Mouse (Mus musculus): ENCODE results near the gene 4921517D22Rik. TPM values are rescaled to one million over a fixed set of nuclear protein-coding genes. Genes with fewer than 3 reads are reported as not detected.
"Not testable (repeated sequence)": the region's sequence is repeated elsewhere in the genome, so short reads cannot be mapped to it uniquely, and the experiment has no call there.

Gene 4921517D22Rik
- total RNA-seq (2014; fragmentation: Nextera tagmentation) (not detected in 2 replicates), total RNA-seq (2017) (not detected in 2 replicates)

DNA sequence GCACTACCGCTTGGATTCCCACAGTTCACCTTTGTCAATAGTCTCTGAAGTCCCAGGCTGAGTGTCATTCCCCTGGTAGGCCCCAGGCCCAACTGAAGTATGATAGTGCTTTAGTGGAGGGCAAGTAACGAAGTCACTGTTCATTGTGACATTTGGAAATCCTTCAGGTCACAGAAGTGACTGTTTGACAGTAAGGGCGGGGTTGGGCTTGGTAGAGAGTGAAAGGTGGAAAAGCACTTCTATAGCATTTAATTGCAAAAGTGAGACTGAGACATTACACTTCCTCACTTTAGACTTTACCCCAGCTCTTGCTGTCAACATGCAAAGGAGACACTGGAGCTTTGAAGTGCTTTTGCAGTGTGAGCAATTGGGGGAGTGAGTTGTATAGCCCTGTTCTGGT, at the start of gene 4921517D22Rik:
Gene 4921517D22Rik, minus strand, starts transcription at position 101 of the 400 bp plus-strand sequence.
- no peak for ATAC-seq (replicated peaks; ENCODE audit: poor library complexity, severe bottlenecking)

- peak; percentile 83 for ATAC-seq (replicated peaks; ENCODE audit: poor library complexity, severe bottlenecking)
These were observed 47.8 kb upstream of the 4921517D22Rik start for GRCm38 (mm10) chr13:59741697-59742096.

DNA sequence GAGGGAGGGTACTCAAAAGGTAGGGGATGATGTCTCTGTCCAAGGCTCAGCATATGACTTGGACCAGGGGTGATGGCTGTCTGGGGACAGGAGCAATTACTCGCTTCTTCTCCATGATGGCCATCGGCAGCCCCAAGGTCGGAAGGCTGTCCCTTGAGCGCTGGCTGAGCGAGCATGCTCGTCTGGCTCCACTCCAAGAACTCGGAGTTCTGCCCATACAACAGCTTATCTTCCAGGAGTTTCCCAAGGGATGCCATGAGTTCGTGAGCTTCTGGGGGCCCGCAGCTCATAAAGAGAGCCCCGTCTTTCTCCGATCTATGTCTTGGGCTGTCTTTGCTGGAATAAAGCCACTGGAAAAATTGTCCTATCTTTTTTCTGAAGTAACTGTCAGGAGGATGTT, 47.2 kb upstream of the 4921517D22Rik start:
- ATAC-seq (replicated peaks; ENCODE audit: poor library complexity, severe bottlenecking) = no peak

DNA sequence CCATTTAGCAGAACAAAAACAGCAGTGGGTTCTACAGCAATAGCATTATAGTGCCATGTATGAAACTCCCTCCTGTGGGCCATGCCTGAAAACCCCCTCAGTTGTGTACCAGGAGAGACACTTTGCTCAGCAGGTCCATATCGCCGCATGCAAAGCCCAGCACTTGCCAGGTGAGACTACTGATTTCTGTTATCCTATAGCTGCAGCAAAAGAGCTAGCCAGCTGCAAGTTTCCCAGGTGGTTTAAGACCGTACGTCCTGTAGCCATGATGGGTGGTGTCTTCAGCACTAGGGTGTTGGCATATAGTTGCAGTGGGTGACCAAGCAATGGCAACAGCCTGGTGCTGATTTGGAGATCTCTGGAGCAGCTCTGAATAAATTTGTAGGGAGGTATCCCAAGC, 45.5 kb upstream of the 4921517D22Rik start:
- ATAC-seq (replicated peaks; ENCODE audit: poor library complexity, severe bottlenecking) = no peak

DNA sequence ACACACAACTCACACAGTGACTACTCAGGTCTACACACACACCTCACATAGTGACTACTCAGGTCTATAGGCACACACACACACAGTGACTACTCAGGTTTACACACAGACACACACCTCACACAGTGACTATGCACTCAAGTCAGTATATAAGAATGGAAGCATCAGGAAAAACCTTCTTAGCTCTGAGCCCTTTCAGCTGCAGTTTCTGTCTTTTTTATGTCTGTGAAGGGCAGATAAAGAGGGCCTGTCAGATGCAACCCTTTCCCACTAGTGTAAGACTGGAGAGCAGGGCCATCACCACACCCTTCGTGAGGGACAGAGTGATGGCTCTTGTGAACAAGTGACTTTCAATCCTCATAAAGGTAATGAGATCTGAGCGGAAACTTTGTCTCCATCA, 44.5 kb upstream of the 4921517D22Rik start:
- no peak for ATAC-seq (replicated peaks; ENCODE audit: poor library complexity, severe bottlenecking)

DNA sequence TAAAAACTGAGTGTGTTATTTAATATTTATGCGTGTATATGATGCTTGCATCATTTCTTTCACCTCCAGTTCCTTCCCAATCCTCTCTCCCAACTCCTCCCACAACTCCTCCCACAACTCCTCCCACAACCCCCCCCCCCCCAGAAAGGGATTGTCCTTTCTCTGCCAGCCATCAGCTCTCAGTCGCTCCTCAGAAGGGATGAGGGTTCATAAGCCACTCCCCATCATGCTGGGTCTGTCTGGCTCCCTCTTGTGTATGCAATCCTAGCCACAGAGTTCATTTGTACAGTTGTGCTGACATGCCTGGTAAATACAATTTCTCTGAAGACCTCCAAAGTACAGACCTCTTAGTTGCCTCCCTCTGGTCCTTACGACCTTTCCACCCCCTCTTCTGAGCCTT, 41.3 kb upstream of the 4921517D22Rik start:
- peak; percentile 79 for ATAC-seq (replicated peaks; ENCODE audit: poor library complexity, severe bottlenecking)

DNA sequence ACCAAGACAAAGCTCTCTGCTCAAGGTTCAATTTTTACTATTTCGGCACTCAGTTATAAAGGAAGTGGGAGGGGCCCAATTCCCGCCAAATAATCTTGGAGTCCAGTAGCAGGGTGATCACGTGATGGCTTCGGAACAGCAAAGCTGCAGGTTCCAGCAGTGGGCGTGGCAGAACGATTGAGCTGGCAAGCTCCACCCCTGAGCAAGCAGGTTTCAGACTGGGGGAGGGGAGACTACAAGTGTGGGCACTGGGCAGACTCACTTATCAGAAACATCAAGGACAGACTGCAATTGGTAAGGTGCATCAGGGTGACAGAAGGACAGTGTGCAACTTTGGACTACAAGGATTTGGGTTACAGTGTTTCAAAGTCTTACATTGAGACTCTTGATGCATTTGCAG, 40.4 kb upstream of the 4921517D22Rik start:
- ATAC-seq (replicated peaks; ENCODE audit: poor library complexity, severe bottlenecking) = 0 out of 2 replicates have a peak, but pooled peaks have one; percentile 12

DNA sequence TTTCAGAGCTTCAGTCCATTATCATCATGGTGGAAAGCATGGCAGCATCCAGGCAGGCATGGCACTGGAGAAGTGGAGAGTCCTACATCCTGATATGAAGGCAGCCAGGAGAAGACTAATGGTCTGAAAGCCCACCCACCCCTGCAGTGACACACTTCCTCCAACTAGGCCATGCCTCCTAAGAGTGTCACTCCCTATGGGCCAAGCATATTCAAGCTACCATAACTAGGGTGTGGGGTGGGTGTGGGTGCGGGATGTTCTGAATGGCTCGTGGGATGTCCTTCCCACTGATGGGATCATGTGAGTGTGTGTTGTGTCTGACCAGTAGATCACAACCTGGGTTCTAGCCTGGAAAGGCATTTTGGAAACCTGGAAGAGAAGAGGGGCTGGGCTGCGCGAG, 40.0 kb upstream of the 4921517D22Rik start:
- no peak for ATAC-seq (replicated peaks; ENCODE audit: poor library complexity, severe bottlenecking)

GRCm38 (mm10) chr13:59731652-59732051, 37.7 kb upstream of the 4921517D22Rik start, which contains the start of gene Spata31d1d:
TSS of gene Spata31d1d (minus strand) at chr13:59731752.
- no peak for ATAC-seq (replicated peaks; ENCODE audit: poor library complexity, severe bottlenecking)

- ATAC-seq (replicated peaks; ENCODE audit: poor library complexity, severe bottlenecking) = peak; percentile 93
These were observed 34.6 kb upstream of the 4921517D22Rik start for GRCm38 (mm10) chr13:59728378-59729093.

- no peak; the same call in 1 of the 2 replicates for ATAC-seq (replicated peaks; ENCODE audit: poor library complexity, severe bottlenecking)
These were observed 32.4 kb upstream of the 4921517D22Rik start for GRCm38 (mm10) chr13:59726139-59726867.

GRCm38 (mm10) chr13:59722089-59722488, 28.2 kb upstream of the 4921517D22Rik start:
- not testable (repeated sequence) for ATAC-seq (replicated peaks; ENCODE audit: poor library complexity, severe bottlenecking)

GRCm38 (mm10) chr13:59719475-59719874, 25.6 kb upstream of the 4921517D22Rik start:
- ATAC-seq (replicated peaks; ENCODE audit: poor library complexity, severe bottlenecking) = no peak

DNA sequence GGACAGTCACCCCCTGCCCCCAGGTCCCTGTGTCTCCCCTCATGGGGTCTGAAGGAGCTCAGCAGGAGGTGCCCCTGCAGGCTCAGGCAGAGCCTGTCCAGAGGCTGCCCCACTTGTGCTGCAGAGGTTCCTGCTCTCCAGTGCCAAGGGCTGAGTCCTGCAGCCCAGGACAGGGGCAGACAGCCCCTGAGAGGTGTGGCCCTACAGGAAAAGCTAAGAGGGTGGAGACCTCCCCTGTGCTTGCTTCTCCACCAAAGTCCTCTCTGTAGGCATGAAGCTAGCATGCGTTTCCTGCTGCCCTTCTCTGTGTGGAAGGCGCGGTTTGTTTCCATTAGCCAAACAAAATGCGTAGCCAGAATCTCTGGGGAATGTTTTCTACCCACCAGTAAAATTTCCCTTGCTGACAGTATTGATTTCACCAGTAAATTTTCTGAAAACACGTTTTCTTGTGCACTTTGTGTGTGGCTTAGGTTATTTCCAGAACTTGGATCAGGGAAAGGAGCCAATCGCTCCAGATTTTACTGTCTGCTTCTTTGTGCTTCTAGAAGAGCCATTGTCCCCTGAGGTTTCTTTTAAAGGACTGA, 25.0 kb upstream of the 4921517D22Rik start:
- ATAC-seq (replicated peaks; ENCODE audit: poor library complexity, severe bottlenecking) = peak; percentile 22; the same call in 1 of the 2 replicates

DNA sequence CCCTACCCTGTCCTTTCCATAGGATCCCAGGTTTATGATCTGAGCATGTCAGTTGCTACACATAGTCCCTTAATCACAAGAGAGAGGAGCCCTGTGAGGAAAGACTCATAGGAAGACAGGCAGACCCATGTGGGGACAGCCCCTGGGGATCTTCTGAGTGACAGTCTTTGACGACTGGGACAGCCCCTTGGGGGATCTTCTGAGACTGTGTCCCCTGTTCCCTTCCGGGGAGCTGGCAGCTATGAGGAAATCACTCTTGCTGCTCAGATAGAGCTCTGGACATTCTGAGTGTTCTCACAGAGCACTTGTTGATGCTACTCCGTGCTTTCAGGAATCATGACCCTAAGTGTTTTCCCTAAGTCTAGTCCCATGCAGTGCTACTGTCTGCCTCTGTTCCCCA, 19.8 kb upstream of the 4921517D22Rik start:
- no peak for ATAC-seq (replicated peaks; ENCODE audit: poor library complexity, severe bottlenecking)

DNA sequence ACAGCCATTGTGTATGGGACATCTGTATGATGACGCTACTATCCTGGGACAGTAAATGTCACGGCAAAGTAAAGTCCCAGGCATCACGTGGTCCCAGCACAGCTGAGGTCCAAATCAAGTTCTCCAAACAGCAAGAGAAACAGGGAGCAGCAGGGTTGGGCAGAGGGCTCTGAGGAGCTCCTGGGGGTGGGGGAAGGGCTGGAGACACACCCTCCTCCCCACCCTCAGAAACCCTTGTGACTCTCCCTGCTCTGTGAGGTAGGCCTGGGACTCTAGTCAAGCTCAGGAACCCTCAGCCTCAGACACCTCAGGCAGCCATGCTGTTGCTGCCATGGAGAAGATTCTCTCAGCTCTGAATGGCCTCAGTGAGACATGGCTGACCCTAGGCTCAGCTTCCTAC, 18.1 kb upstream of the 4921517D22Rik start, which contains the start of gene Spata31d1b:
Gene Spata31d1b, plus strand, starts transcription at position 301 of the 400 bp plus-strand sequence.
- not testable (repeated sequence) for ATAC-seq (replicated peaks; ENCODE audit: poor library complexity, severe bottlenecking)

- no peak for ATAC-seq (replicated peaks; ENCODE audit: poor library complexity, severe bottlenecking)
These were observed 16.3 kb upstream of the 4921517D22Rik start, which contains the start of gene Spata31d1a for GRCm38 (mm10) chr13:59710230-59710629. TSS of gene Spata31d1a (minus strand) at chr13:59710330.

DNA sequence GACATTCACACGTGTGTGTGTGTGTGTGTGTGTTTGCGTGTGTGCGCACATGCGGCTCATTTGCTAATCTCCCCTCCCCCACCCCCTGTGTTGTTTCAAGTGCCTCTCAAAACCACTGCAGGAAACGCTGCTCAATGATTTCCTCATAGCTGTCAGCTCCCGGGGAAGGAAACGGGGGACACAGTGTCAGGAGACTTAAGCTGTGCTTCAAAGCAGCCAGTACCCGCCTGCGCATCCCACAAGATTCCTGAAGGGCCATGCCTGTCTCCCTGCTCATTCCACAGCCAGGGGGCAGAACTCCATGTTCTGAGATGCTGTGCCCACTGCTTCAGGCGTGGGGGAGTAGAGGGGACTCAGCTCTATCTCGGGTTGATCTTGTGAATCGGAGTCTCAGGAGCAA, 10.7 kb upstream of the 4921517D22Rik start:
- peak; percentile 82 for ATAC-seq (replicated peaks; ENCODE audit: poor library complexity, severe bottlenecking)

- ATAC-seq (replicated peaks; ENCODE audit: poor library complexity, severe bottlenecking) = no peak
These were observed 9.6 kb upstream of the 4921517D22Rik start for GRCm38 (mm10) chr13:59703514-59703913.

DNA sequence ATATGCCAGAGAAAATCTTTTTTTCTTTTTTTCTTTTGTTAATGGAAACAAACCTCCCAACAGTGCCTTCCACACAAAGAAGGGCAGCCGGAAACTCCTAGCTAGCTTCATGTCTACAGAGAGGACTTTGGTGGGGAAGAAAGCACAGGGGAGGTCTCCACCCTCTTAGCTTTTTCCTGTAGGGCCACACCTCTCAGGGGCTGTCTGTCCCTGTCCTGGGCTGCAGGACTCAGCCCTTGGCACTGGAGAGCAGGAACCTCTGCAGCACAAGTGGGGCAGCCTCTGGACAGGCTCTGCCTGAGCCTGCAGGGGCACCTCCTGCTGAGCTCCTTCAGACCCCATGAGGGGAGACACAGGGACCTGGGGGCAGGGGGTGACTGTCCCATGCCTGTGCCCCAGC, 6.2 kb upstream of the 4921517D22Rik start:
- not testable (repeated sequence) for ATAC-seq (replicated peaks; ENCODE audit: poor library complexity, severe bottlenecking)

DNA sequence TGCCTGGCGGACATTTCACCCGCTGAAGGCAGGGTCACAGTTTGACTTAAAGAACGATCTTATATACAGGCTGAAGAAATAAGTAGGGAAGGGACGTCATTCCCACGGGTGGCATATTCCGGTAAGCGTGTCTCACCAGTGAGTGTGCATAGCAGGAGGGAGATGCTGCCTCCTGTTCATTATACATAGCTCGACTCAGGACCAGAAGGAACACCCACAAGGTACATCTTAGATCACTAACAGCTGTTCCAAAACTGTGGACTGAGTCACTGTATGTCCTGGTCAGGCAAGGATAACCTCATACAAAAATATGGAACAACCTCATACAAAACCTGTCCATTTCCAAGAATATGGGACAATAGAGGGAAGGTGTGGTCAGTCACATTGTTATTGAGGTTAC, 5.2 kb upstream of the 4921517D22Rik start:
- ATAC-seq (replicated peaks; ENCODE audit: poor library complexity, severe bottlenecking) = 0 out of 2 replicates have a peak, but pooled peaks have one; percentile 23

All from granulocyte monocyte progenitor cell, adult 5-6 weeks (primary cell).